Mouse (Mus musculus) heart, embryonic 15.5 days (tissue): ENCODE measurements at regions not wholly inside any gene's neighbourhood (a gene's known extent, or its start where the extent isn't known, plus 50 kb on each side); places are given as distances from the start of the nearest gene placed in this dataset.

ENCODE experiments used
- ATAC-seq: fragments of 200-750 bp; cut with Nextera tagmentation; replicated peaks from 2 replicates; pipeline ENCODE4 v1.8.0; 2017; ENCODE audit warnings: low read depth, moderate TSS enrichment; ENCODE audit not compliant: insufficient number of reproducible peaks, insufficient read depth, low FRiP score
- H3K27ac ChIP-seq: fragments of 300-500 bp; sonication (generic); 2 replicates; pipeline ENCODE4 v1.5.1; 2015; ENCODE audit warnings: mild to moderate bottlenecking, inconsistent platforms
- H3K27me3 ChIP-seq: fragments of 300-500 bp; sonication (generic); 2 replicates; pipeline ENCODE4 v1.6.1; 2015; ENCODE audit warnings: inconsistent platforms
- H3K36me3 ChIP-seq: fragments of 300-500 bp; sonication (generic); 2 replicates; pipeline ENCODE4 v1.6.1; 2015; ENCODE audit warnings: mild to moderate bottlenecking, inconsistent platforms
- H3K4me1 ChIP-seq: fragments of 300-500 bp; sonication (generic); replicated peaks from 2 replicates; pipeline ENCODE4 v1.6.1; 2015; ENCODE audit warnings: inconsistent platforms
- H3K4me2 ChIP-seq: fragments of 300-500 bp; sonication (generic); 2 replicates; pipeline ENCODE4 v1.6.1; 2015; ENCODE audit warnings: inconsistent platforms, mild to moderate bottlenecking, moderate library complexity
- H3K4me3 ChIP-seq: fragments of 300-500 bp; sonication (generic); 2 replicates; pipeline ENCODE4 v1.5.1; 2015; ENCODE audit warnings: mild to moderate bottlenecking, inconsistent platforms
- H3K9ac ChIP-seq: fragments of 300-500 bp; sonication (generic); 2 replicates; pipeline ENCODE4 v1.6.1; 2015; ENCODE audit warnings: mild to moderate bottlenecking, inconsistent platforms
- H3K9me3 ChIP-seq: fragments of 300-500 bp; sonication (generic); replicated peaks from 2 replicates; pipeline ENCODE4 v1.6.1; 2016; ENCODE audit warnings: inconsistent platforms
- WGBS: fragments of 180-500 bp; shearing (Covaris S2); methylation state at CpG from one replicate; pipeline ENCODE4 v1.1.7; 2015; ENCODE audit warnings: mixed read lengths; 5-methylcytosine and 5-hydroxymethylcytosine counted together

DNA sequence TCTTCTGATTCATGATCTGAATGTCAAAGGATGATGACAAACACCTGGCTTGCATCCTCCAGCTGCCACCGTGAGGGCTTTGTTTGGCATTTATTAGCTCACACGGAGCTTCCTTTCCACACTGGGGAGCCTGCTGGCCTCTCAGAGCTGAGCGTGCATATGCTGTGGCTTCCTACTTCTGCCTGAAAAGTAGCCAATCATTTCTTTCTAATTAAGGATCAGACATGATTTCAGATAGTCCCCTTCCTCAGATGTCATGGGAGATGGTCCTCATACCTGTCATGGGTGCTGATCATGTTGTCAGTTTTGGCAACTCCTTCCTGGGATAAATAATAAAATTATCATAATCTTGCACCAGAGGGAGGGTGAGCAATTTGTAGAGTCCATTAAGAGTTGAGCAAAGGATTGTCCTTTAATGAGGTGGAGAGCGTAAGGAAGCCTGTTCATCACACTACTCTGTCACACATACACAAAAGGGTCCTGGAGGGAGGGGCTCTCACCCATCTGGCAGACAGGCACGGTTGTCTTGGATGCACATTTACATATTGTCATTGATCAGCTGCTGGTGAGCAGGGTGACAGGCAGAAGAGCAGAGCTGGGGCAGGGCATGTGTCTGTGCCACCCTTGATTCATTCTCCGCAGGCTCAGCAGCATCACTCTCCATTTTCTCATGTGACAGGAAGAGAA lies 162.6 kb downstream of the Ppp4r2 start:
- Histone ChIP-seq H3K4me3 (no peak overlapping the region), H3K9me3 (no peaks in the 10 kb centered on the region), H3K27ac (no peak overlapping the region), H3K4me2 (no peak overlapping the region), H3K27me3 (no peaks in the 10 kb centered on the region), H3K9ac (no peak overlapping the region), H3K36me3 (no peaks in the 10 kb centered on the region), H3K4me1 (no peaks in the 10 kb centered on the region)
- 57% methylated on average over 6 of the region's 6 CpGs for WGBS
- no peak for ATAC-seq

DNA sequence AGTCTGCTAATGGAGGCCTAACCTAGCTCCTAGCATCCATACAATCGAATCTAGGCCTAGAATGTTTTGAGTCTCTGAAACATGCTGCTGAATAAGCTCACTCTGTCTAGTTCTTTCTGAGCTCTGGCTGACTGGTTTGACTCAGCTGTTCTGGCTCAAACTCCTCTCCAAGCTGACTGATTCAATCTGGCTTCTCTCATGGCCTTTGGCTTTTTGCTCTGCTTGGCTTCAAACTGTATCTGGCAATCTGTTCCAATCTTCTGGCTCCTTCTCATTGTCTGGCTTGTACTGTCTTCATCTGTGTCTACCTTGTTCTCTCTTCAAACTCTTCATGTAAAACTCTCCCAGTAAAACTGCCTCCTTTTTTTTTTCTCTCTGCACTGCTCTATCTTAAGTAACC lies 164.9 kb downstream of the Ppp4r2 start:
- Histone ChIP-seq H3K27ac (no peak overlapping the region), H3K9ac (no peak overlapping the region), H3K4me3 (no peak overlapping the region), H3K27me3 (no peaks in the 10 kb centered on the region), H3K9me3 (no peaks in the 10 kb centered on the region), H3K4me2 (no peak overlapping the region), H3K4me1 (no peaks in the 10 kb centered on the region), H3K36me3 (no peaks in the 10 kb centered on the region)
- WGBS: 76% methylated on average over 1 of the region's 1 CpGs
- ATAC-seq: no peak

DNA sequence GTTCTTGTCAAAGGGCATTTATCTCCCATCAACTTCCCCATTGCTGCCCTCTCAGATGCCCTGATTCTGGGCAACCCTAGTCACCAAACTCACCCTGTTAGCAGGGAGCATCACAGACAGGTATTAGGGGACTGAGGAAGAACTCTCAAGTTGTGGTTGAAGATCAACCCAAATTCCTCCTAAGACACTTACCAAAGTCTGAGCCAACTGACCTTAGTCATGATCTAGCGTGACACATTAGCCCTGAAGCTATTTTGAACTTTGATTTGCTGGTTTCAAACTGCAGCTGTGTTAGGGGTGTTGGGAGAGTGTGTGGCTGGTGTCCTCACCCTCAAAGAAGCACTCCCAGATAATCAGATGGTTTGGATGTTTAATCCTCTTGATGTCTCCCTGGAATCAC lies 170.5 kb downstream of the Ppp4r2 start:
- Histone ChIP-seq H3K9ac (no peak overlapping the region), H3K4me3 (no peak overlapping the region), H3K27ac (no peak overlapping the region), H3K4me2 (no peak overlapping the region), H3K36me3 (no peaks in the 10 kb centered on the region), H3K9me3 (no peaks in the 10 kb centered on the region), H3K4me1 (no peaks in the 10 kb centered on the region), H3K27me3 (no peaks in the 10 kb centered on the region)
- no peak for ATAC-seq
- WGBS: 78% methylated on average over 1 of the region's 1 CpGs

DNA sequence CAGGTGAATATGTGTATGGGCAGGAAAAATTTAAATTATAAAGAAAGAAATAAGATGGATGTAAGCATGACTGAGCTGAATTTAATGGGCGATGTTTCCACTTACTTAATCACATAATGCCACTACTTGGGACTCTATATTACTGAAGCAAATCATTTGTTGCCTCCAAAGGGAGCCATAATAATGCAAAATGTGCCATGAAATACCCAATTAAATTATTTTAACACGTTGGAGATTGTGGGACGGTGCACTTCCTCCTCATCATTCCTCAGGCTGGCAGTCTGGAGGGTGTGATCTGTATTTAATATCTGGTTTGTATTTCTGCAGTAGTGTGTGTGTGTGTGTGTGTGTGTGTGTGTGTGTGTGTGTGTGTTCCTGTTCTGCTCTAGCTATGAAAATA lies 188.2 kb downstream of the Ppp4r2 start:
- no peaks in the 10 kb centered on the region for H3K36me3 ChIP-seq
- WGBS: 73% methylated on average over 3 of the region's 3 CpGs
- H3K4me1 ChIP-seq: no peaks in the 10 kb centered on the region
- no peak overlapping the region for H3K4me3 ChIP-seq
- no peak overlapping the region for H3K27ac ChIP-seq
- H3K4me2 ChIP-seq: no peak overlapping the region
- H3K9ac ChIP-seq: no peak overlapping the region
- H3K9me3 ChIP-seq: no peaks in the 10 kb centered on the region
- no peak for ATAC-seq
- no peaks in the 10 kb centered on the region for H3K27me3 ChIP-seq

DNA sequence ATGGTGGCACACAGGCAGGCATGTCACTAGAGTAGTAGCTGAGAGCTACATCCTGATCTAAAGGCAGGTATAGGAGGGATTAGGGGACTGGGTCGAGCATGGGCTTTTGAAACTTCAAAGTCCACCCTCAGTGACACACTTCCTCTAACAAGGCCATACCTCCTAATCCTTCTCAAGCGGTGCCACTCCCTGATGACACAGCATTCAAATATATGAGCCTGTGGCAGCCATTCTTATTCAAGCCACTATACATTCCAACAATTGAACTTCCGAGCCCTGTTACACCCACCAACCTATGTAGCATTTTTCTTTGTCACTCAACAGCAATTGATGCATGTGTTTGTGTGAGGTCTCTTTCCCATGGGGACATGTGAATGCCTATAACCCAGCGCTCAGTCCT lies 192.4 kb downstream of the Ppp4r2 start:
- Histone ChIP-seq H3K9me3 (no peaks in the 10 kb centered on the region), H3K27ac (no peak overlapping the region), H3K27me3 (no peaks in the 10 kb centered on the region), H3K4me2 (no peak overlapping the region), H3K9ac (no peak overlapping the region), H3K4me3 (no peak overlapping the region), H3K36me3 (no peaks in the 10 kb centered on the region), H3K4me1 (no peaks in the 10 kb centered on the region)
- no peak for ATAC-seq
- WGBS: 83% methylated on average over 4 of the region's 4 CpGs

DNA sequence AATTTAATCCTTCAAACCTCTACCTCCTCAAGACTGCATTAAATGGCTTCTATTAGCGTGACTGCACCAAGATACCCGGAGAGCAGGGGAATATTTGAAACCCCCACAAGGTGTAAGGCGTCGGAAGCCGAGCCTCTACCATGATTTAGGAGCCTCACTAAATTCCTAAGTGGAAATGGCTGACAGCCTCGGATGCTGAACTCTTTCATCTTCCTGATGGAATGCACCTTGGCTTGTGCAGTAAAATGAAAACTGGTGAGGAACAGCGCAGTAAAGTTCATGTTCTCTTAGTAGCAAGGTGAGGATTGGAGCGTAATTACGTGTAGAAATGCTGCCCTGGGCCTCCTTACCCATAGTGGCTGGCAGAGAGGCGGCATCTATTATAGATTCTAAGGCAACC lies 194.0 kb downstream of the Ppp4r2 start:
- H3K27me3 ChIP-seq: no peaks in the 10 kb centered on the region
- WGBS: 74% methylated on average over 10 of the region's 10 CpGs
- ATAC-seq: no peak
- no peak overlapping the region for H3K4me3 ChIP-seq
- no peaks in the 10 kb centered on the region for H3K4me1 ChIP-seq
- H3K9me3 ChIP-seq: no peaks in the 10 kb centered on the region
- H3K27ac ChIP-seq: no peak overlapping the region
- H3K9ac ChIP-seq: no peak overlapping the region
- H3K36me3 ChIP-seq: no peaks in the 10 kb centered on the region
- H3K4me2 ChIP-seq: no peak overlapping the region

DNA sequence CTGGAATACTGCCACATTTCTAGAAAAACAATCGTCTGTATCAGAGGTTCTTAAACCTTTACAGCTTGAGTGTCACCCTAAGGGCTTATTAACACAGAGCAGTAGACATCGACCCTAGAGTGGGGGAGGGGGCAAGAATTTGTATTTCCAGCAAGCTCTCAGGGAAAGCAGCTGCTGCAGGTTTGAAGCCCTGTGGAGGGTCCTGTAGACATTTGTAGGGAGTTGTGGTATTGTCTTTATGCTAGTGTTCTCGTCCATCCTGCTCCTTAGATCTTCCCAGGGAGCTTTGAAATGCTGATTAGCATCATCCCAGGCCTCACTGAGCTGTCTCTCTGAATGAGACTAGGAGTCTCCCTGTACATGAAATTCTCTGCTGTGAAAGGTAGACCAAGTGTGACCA lies 196.0 kb downstream of the Ppp4r2 start:
- WGBS: 45% methylated on average over 3 of the region's 3 CpGs
- H3K4me3 ChIP-seq: no peak overlapping the region
- no peak for ATAC-seq
- no peaks in the 10 kb centered on the region for H3K4me1 ChIP-seq
- no peaks in the 10 kb centered on the region for H3K9me3 ChIP-seq
- no peak overlapping the region for H3K4me2 ChIP-seq
- no peak overlapping the region for H3K9ac ChIP-seq
- no peaks in the 10 kb centered on the region for H3K36me3 ChIP-seq
- H3K27me3 ChIP-seq: no peaks in the 10 kb centered on the region
- no peak overlapping the region for H3K27ac ChIP-seq

DNA sequence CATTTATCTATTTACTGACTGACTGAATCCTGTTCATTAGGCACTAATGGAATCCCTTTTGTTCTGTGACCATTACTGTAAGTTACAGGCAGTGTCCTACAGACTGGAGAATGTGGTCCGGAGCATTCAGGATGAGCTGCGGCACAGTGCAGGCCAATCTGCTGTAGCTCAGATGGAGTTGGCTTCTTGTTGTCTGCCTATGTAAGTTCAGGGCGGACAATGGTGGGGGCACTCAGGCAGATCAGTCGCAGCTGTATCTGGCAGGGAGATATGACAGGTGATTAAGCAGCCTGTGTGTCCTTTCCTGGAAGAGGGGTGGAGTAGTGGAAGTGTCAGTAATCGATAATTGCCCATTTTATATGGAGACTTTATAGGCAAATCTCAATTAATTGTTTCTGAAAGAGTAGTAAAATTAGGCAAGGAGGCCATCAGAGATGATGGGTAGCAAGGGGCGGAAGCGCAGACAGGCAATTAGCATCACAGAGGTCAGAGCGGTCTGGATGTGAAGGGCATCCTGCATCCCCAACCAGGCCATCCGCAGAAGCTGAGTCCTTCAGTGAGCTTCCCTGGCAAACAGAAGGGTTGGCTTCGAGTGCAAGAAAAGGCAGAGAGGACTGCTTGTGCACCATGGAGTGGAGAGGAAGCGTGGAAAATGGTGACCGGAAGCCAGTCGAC lies 197.2 kb downstream of the Ppp4r2 start:
- H3K4me1 ChIP-seq: no peaks in the 10 kb centered on the region
- no peak overlapping the region for H3K4me2 ChIP-seq
- H3K36me3 ChIP-seq: no peaks in the 10 kb centered on the region
- ATAC-seq: no peak
- whole genome bisulfite sequencing: 83% methylated on average over 13 of the region's 13 CpGs
- H3K27ac ChIP-seq: no peak overlapping the region
- no peak overlapping the region for H3K4me3 ChIP-seq
- no peak overlapping the region for H3K9ac ChIP-seq
- no peaks in the 10 kb centered on the region for H3K27me3 ChIP-seq
- no peaks in the 10 kb centered on the region for H3K9me3 ChIP-seq

DNA sequence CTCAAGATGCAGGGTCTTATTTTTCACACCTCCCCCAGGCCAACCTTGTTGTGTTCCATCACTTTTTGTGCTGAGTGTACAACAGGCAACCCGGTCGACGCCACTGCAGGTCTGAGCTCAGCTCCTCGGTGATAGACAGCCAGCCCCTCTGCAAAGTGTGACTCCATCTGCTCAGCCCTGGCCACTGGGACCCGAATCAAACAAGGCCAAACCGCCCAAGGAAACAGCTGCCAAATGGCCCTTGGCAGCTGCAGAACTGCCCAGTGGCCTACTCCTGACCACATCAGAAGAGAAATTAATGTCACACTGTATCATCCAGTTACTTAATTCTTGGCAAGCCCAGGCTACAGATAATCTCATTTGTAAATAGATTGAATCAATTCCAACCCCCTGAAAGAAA lies 213.3 kb downstream of the Ppp4r2 start:
- no peak overlapping the region for H3K4me3 ChIP-seq
- H3K9me3 ChIP-seq: no peaks in the 10 kb centered on the region
- no peaks in the 10 kb centered on the region for H3K36me3 ChIP-seq
- H3K9ac ChIP-seq: no peak overlapping the region
- no peaks in the 10 kb centered on the region for H3K4me1 ChIP-seq
- no peak overlapping the region for H3K27ac ChIP-seq
- H3K27me3 ChIP-seq: no peaks in the 10 kb centered on the region
- ATAC-seq: no peak
- no peak overlapping the region for H3K4me2 ChIP-seq
- 64% methylated on average over 6 of the region's 6 CpGs for WGBS

DNA sequence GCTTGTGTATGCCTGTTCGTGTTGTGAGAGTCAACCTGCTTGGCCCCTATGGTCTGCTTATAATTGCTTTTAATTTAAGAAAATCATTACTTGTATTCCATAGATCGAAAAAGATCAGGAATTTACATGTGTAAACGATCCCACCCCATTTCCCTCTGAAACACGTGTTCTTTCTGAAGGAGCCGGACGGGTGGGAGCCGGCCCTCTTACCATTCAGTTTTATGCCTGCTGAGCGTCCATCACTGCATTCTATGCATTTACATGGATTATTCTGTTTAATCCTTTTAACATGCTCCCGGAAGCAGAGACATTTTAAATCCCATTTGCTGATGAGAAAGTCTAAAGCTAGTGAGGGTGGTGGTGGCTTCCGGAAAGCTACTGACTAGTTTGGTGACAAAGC lies 213.8 kb downstream of the Ppp4r2 start:
- H3K4me3 ChIP-seq: no peak overlapping the region
- no peak for ATAC-seq
- no peak overlapping the region for H3K4me2 ChIP-seq
- 80% methylated on average over 10 of the region's 10 CpGs for WGBS
- H3K4me1 ChIP-seq: no peaks in the 10 kb centered on the region
- no peak overlapping the region for H3K9ac ChIP-seq
- no peaks in the 10 kb centered on the region for H3K36me3 ChIP-seq
- H3K27ac ChIP-seq: no peak overlapping the region
- no peaks in the 10 kb centered on the region for H3K9me3 ChIP-seq
- H3K27me3 ChIP-seq: no peaks in the 10 kb centered on the region

DNA sequence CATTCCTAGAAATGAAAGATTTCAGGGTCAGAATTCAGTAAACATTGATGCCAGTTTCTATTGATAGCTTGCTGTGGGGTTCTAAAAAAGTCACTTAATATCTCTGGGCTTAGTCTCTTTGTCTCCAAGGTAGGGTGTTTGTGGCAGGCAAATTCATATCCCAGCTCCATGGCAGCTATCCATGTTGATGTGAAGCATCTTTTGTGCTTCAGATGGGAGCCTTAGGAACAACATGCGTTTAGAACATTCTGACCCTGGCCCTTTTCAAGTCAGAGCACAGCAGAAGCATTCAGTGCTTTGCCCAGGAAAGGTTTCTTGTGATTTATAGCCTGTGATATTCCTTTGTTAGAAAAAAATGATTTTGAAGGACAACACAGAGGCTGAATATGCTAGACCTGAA lies 215.0 kb downstream of the Ppp4r2 start:
- H3K4me3 ChIP-seq: no peak overlapping the region

DNA sequence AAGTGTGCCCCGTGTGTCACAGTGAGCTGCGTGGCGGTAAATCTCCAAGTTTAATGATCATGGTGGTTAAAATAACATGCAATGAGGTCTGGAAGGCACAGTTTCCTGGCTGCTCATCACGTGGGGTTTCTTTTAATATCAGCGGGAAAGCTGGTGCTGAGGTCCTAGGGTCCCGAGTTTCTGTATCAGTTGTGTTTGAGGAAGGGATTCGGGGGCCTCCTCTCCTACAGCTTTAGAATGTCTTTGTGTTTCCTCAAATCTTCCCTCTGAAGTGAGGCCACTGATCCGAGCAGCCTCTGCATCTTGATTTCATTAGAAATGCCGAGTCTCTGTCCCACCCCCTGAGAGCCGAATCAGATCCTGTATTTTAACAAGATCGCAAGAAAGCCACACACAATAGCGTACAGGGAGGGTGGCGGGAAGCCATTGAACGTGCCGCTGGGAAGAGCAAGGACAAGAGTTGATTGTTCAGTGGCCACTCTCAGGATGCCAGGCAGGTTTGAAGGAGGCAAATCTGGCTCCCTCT lies 215.5 kb downstream of the Ppp4r2 start:
- Histone ChIP-seq H3K27me3 (no peaks in the 10 kb centered on the region), H3K9me3 (no peaks in the 10 kb centered on the region), H3K4me3 (no peak overlapping the region), H3K27ac (no peak overlapping the region), H3K4me2 (no peak overlapping the region), H3K9ac (no peak overlapping the region), H3K36me3 (no peaks in the 10 kb centered on the region), H3K4me1 (no peaks in the 10 kb centered on the region)
- 70% methylated on average over 15 of the region's 15 CpGs for WGBS
- ATAC-seq: no peak

More for the DNA sequence above, 215.0 kb downstream of the Ppp4r2 start:
- no peak overlapping the region for H3K27ac ChIP-seq
- H3K27me3 ChIP-seq: no peaks in the 10 kb centered on the region
- 89% methylated on average over 1 of the region's 1 CpGs for WGBS
- no peaks in the 10 kb centered on the region for H3K36me3 ChIP-seq
- no peaks in the 10 kb centered on the region for H3K9me3 ChIP-seq
- no peak overlapping the region for H3K9ac ChIP-seq
- no peaks in the 10 kb centered on the region for H3K4me1 ChIP-seq
- no peak for ATAC-seq
- H3K4me2 ChIP-seq: no peak overlapping the region
